Mouse (Mus musculus) hindbrain, embryonic 14.5 days (tissue): ENCODE data around the gene Cdhr2. TPM values are rescaled to one million over a fixed set of nuclear protein-coding genes. Genes with fewer than 3 reads are reported as not detected.

Experiments
- ATAC-seq: fragments of 200-750 bp; cut with Nextera tagmentation; 2 replicates; pipeline ENCODE4 v1.8.0; 2017; ENCODE audit warnings: moderate number of reproducible peaks, mild to moderate bottlenecking, moderate TSS enrichment, moderate library complexity; ENCODE audit not compliant: low FRiP score
- DNase-seq: peaks from one replicate; pipeline ENCODE4 v3.0.0-alpha.2; 2015; ENCODE audit warnings: low spot score
- H3K27ac ChIP-seq: fragments of 300-500 bp; sonication (generic); 2 replicates; pipeline ENCODE4 v1.5.1; 2014; ENCODE audit warnings: mild to moderate bottlenecking, moderate library complexity
- H3K27me3 ChIP-seq: fragments of 300-500 bp; sonication (generic); 2 replicates; pipeline ENCODE4 v1.6.1; 2014; ENCODE audit warnings: mild to moderate bottlenecking, low read length, mixed read lengths; ENCODE audit not compliant: control insufficient read depth, insufficient read depth
- H3K36me3 ChIP-seq: fragments of 300-500 bp; sonication (generic); replicated peaks from 2 replicates; pipeline ENCODE4 v1.6.1; 2014; ENCODE audit not compliant: control insufficient read depth, insufficient read depth
- H3K4me1 ChIP-seq: fragments of 300-500 bp; sonication (generic); replicated peaks from 2 replicates; pipeline ENCODE4 v1.6.1; 2014; ENCODE audit warnings: antibody characterized with exemption, low read length, mixed read lengths; ENCODE audit not compliant: control insufficient read depth, insufficient read depth
- H3K4me2 ChIP-seq: fragments of 300-500 bp; sonication (generic); replicated peaks from 2 replicates; pipeline ENCODE4 v1.6.1; 2014; ENCODE audit warnings: mild to moderate bottlenecking, moderate library complexity
- H3K4me3 ChIP-seq: fragments of 300-500 bp; sonication (generic); replicated peaks from 2 replicates; pipeline ENCODE4 v1.5.1; 2014; ENCODE audit warnings: mild to moderate bottlenecking, low read length
- H3K9ac ChIP-seq: fragments of 300-500 bp; sonication (generic); 2 replicates; pipeline ENCODE4 v1.6.1; 2014
- H3K9me3 ChIP-seq: fragments of 300-500 bp; sonication (generic); 2 replicates; pipeline ENCODE4 v1.6.1; 2016; ENCODE audit warnings: low read length; ENCODE audit not compliant: control insufficient read depth
- WGBS: fragments of 180-500 bp; shearing (Covaris S2); extraction: QIAGEN DNeasy Blood & Tissue Kit; methylation state at CpG from one replicate; pipeline ENCODE4 v1.1.7; 2014; 5-methylcytosine and 5-hydroxymethylcytosine counted together
- polyA plus RNA-seq: library from polyadenylated mRNA; unstranded; fragments of >200 nt; fragmentation: Nextera tagmentation; extraction: Ambion mirVana; gene quantifications from 2 replicates; pipeline ENCODE4 v1.2.1, GENCODE M21; 2014

Gene Cdhr2
- polyA plus RNA-seq, 1 experiment from 2014 or later: 0.16 TPM

DNA sequence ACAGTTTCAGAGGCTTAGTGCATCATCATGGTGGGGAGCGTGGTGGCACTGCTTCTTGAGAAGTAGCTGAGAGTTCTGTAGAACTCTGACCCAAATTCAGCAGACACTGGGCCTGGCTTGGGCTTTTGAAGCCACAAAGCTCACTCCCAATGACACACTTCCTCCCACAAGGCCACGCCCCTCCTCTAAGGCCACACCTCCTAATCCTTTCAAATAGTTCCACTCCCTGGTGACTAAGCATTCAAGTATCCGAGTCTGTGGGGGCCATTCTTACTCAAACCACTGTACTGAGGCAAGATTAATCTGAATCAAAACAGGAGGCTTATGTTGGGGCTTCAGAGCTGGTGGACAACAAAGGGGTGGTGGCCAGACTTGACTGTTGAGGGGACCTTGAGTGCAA, 9.6 kb downstream of the Cdhr2 start:
- no peak overlapping the region for H3K4me2 ChIP-seq
- no peaks in the 10 kb centered on the region for H3K27me3 ChIP-seq
- H3K9me3 ChIP-seq: no peaks in the 10 kb centered on the region
- H3K9ac ChIP-seq: no peak overlapping the region
- no peaks in the 10 kb centered on the region for H3K36me3 ChIP-seq
- H3K4me1 ChIP-seq: no peaks in the 10 kb centered on the region
- H3K4me3 ChIP-seq: no peak overlapping the region
- no peak overlapping the region for H3K27ac ChIP-seq
- DNase-seq (no peak), ATAC-seq (no peak)
- 86% methylated on average over 3 of the region's 3 CpGs for WGBS

DNA sequence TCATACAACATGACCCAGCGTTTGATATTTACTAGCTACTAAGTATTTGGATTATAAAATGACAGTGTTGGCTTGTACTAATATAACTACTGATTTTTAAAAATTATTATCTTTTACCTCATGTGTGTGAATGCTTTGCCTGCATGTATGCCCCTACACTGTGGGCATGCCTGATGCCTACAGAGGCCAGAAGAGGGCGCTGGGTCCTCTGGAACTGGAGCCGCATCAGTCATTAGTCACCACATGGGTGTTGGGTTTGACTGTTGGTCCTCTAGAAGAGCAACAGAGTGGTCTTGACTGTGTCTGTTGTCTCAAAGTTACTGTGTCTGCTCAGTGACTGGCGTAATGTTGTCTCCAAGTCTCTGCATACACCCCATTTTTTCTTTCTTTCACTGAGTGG, 13.1 kb downstream of the Cdhr2 start:
- Histone ChIP-seq H3K27me3 (no peaks in the 10 kb centered on the region; the same call in 1 of the 2 replicates), H3K4me2 (no peak overlapping the region), H3K9ac (no peak overlapping the region), H3K9me3 (no peaks in the 10 kb centered on the region), H3K4me1 (no peaks in the 10 kb centered on the region), H3K36me3 (no peaks in the 10 kb centered on the region), H3K27ac (no peak overlapping the region), H3K4me3 (no peak overlapping the region)
- ATAC-seq (no peak), DNase-seq (no peak)
- WGBS: 50% methylated on average over 4 of the region's 4 CpGs

GRCm38 (mm10) chr13:54714996-54715395, 13.7 kb downstream of the Cdhr2 start:
- Histone ChIP-seq H3K27ac (no peak overlapping the region), H3K4me3 (no peak overlapping the region), H3K27me3 (no peaks in the 10 kb centered on the region; the same call in 1 of the 2 replicates), H3K36me3 (no peaks in the 10 kb centered on the region), H3K9ac (no peak overlapping the region), H3K4me1 (no peaks in the 10 kb centered on the region), H3K4me2 (no peak overlapping the region), H3K9me3 (no peaks in the 10 kb centered on the region)
- DNase-seq: no peak
- no peak for ATAC-seq
- WGBS: 75% methylated on average over 10 of the region's 10 CpGs

DNA sequence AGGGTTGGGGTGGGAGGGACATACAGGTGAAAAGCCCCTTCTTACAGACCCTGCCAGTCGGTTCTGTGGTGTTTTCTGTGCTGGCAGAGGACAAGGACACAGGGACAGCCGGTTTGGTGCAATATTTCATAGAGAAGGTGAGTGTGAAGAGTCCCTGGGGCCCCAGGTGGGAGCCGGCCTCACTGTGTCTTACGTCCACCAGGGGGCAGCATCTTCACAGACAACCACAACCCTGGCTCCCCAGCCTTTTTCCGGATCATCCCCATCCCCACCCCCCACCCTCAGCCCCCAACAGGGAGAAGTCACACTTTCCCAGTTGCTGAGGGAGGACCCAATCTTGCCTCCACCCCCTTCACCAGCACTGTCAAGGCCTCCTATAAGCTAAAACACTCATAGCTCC, 15.7 kb downstream of the Cdhr2 start:
- Histone ChIP-seq H3K9me3 (no peaks in the 10 kb centered on the region), H3K27me3 (no peaks in the 10 kb centered on the region; the same call in 1 of the 2 replicates), H3K9ac (no peak overlapping the region), H3K4me3 (no peak overlapping the region), H3K4me1 (no peaks in the 10 kb centered on the region), H3K4me2 (no peak overlapping the region), H3K27ac (no peak overlapping the region), H3K36me3 (no peaks in the 10 kb centered on the region)
- DNase-seq (peak; percentile 59), ATAC-seq (0 out of 2 replicates have a peak, but pooled peaks have one; percentile 17)
- WGBS: 0% methylated on average over 5 of the region's 5 CpGs

GRCm38 (mm10) chr13:54723143-54723542, 21.9 kb downstream of the Cdhr2 start:
- no peak for ATAC-seq
- H3K27me3 ChIP-seq: no peaks in the 10 kb centered on the region
- no peaks in the 10 kb centered on the region for H3K9me3 ChIP-seq
- no peak overlapping the region for H3K9ac ChIP-seq
- H3K4me3 ChIP-seq: no peak overlapping the region
- WGBS: 95% methylated on average over 3 of the region's 3 CpGs
- no peaks in the 10 kb centered on the region for H3K36me3 ChIP-seq
- H3K4me2 ChIP-seq: no peak overlapping the region
- H3K27ac ChIP-seq: no peak overlapping the region
- no peak for DNase-seq
- no peaks in the 10 kb centered on the region for H3K4me1 ChIP-seq

- H3K4me2 ChIP-seq: no peak overlapping the region
- H3K4me1 ChIP-seq: no peaks in the 10 kb centered on the region
- H3K9ac ChIP-seq: no peak overlapping the region
- no peaks in the 10 kb centered on the region for H3K9me3 ChIP-seq
- ATAC-seq: no peak
- H3K36me3 ChIP-seq: no peaks in the 10 kb centered on the region
- DNase-seq: no peak
- 54% methylated on average over 11 of the region's 11 CpGs for WGBS
- no peak overlapping the region for H3K27ac ChIP-seq
- H3K4me3 ChIP-seq: no peak overlapping the region
- H3K27me3 ChIP-seq: no peaks in the 10 kb centered on the region
Measured at GRCm38 (mm10) chr13:54726131-54726530, 24.9 kb downstream of the Cdhr2 start.

DNA sequence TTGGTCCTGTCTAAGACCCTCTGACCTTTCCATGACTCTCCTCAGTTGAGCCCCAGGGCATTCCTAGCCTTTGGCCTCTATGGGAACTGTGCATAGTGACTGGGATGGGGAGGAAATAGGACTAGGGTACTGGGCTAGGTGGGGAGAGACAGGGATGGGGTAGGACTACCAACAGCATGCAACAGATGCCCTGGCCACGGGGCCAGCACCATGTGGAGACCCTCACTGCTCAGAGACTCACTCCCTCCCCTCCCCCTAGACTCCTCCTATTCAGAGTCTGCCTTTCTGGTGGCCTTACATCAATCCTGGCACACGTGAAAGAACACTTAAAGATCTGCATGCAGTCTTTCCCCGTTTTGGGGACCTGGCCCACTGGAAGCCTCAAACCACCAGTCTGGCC, 35.7 kb downstream of the Cdhr2 start:
- Histone ChIP-seq H3K4me1 (no peaks in the 10 kb centered on the region; the same call in 1 of the 2 replicates), H3K9me3 (no peaks in the 10 kb centered on the region), H3K27ac (no peak overlapping the region), H3K4me3 (no peak overlapping the region), H3K9ac (no peak overlapping the region), H3K4me2 (no peak overlapping the region), H3K36me3 (peaks cover 68% of the 10 kb centered on the region), H3K27me3 (peaks cover 20% of the 10 kb centered on the region; the same call in 1 of the 2 replicates)
- 23% methylated on average over 3 of the region's 3 CpGs for WGBS
- ATAC-seq (no peak), DNase-seq (no peak)

DNA sequence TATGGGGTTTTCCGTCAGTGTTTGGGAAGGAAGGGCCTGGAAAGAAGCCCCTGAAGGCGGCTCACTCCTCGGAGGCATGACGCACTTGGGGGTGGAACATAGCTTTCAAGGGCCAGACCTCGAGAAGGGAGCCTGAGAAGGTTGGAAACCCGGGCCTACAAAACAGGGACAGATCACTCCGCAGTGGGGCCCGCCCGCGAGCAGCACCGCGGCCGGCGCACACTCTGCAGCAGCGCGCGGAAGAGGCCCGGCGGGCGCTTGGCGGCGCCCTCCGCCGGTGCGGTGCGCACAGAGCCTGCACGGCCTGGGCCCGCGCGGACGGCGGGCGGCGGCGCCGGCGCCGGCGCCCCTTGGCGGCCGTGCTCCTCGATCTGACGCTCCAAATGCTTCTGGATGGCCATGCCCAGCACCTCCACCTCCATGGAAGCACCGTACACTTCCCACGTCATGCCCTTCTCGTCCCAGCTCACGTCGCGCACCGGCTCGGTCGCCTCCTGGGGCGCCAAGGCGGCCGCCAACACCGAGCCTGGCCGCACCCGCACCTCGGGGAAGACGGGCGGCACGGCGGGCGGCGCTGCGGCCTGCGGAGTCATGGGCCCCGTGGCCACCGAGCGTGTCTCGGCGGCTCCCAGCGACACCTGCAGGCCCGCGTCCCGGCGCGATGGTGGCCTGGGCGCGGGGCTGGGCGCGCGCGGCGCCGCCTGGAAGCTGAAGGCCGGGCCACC, 36.4 kb downstream of the Cdhr2 start:
- peaks cover 20% of the 10 kb centered on the region; the same call in 1 of the 2 replicates for H3K27me3 ChIP-seq
- H3K27ac ChIP-seq: no peak overlapping the region
- H3K9ac ChIP-seq: peak overlapping the region; percentile 39
- no peaks in the 10 kb centered on the region for H3K9me3 ChIP-seq
- H3K4me1 ChIP-seq: no peaks in the 10 kb centered on the region; the same call in 1 of the 2 replicates
- ATAC-seq (0 out of 2 replicates have a peak, but pooled peaks have one; percentile 46), DNase-seq (peak; percentile 46)
- H3K4me3 ChIP-seq: peak overlapping the region; percentile 14
- H3K36me3 ChIP-seq: peaks cover 69% of the 10 kb centered on the region
- 3% methylated on average over 73 of the region's 87 CpGs for WGBS
- H3K4me2 ChIP-seq: peak overlapping the region; percentile 42

DNA sequence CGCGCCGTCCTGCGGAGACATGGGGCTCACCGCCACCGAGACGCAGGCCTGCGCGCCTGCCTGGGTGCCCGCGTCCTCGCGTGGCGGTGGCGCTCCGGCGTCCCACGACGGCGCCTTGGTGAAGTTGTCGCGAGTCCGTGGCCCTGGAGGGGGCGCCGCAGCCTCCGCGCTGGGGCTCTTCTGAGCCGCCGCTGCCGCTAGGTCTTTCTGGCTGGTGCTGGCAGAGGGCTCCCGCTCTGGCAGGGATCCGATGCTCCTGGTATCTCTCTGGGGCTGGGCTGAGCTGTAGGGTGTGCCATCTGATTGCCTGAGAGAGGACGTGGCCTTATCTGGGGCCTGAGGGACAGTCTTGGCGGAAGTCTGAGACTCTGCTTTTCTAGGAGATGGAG, 36.9 kb downstream of the Cdhr2 start:
- H3K27me3 ChIP-seq: peaks cover 20% of the 10 kb centered on the region; the same call in 1 of the 2 replicates
- peak overlapping the region; percentile 39; the same call in 1 of the 2 replicates for H3K9ac ChIP-seq
- 9% methylated on average over 20 of the region's 34 CpGs for WGBS
- H3K27ac ChIP-seq: no peak overlapping the region
- H3K36me3 ChIP-seq: peaks cover 71% of the 10 kb centered on the region
- DNase-seq (no peak), ATAC-seq (no peak)
- peak overlapping the region; percentile 14; the same call in 1 of the 2 replicates for H3K4me3 ChIP-seq
- H3K4me2 ChIP-seq: peak overlapping the region; percentile 42
- H3K9me3 ChIP-seq: no peaks in the 10 kb centered on the region
- no peaks in the 10 kb centered on the region; the same call in 1 of the 2 replicates for H3K4me1 ChIP-seq
